Mouse (Mus musculus) thymus, postnatal 25 days (tissue): Measurements from ENCODE around the gene Kng1.
"Not testable (repeated sequence)": the region's sequence is repeated elsewhere in the genome, so short reads cannot be mapped to it uniquely, and the experiment has no call there.

Experiments used
- DNase-seq: peaks from one replicate; pipeline ENCODE4 v3.0.0; 2022

Kng1 gene

DNA sequence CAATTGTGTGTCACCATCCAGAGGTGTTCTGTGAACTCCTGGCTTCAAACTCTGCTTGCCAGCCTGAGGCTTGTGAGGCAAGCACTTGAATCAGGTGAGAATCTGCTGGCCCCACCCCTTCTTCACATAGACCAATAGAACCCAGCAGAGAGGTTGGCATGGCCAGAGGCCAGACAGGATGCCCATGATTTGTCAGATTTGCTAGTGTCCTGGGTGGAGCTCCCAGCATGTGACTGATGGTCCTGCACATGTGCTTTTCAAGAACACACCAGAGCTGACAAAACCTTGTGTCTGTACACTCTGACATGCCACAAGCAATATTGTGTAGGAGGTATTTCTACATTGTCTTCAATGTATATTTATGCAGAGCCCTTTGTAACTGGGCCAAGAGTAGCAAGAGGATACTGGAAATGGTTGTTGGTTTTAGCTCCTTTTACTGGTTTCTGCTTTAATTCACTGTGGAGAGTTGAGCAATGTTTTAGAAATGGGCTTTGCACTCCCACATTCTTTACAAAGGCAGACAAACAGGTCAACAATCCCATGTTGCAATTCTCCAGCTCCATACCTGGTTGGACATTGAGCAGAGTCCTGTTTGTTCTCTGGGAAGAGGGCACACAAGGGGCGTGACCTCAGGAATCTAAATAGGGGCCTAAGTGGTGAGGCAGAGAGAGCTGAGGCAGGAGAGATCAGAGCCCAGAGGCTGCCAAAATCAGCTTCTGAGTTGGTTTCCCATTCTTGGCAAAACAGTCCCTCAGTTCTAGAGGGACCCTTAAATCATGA is at the start of gene Kng1:
Gene Kng1, plus strand, starts transcription at position 198 of the 780 bp plus-strand sequence.
- DNase-seq, result not testable (repeated sequence)

DNA sequence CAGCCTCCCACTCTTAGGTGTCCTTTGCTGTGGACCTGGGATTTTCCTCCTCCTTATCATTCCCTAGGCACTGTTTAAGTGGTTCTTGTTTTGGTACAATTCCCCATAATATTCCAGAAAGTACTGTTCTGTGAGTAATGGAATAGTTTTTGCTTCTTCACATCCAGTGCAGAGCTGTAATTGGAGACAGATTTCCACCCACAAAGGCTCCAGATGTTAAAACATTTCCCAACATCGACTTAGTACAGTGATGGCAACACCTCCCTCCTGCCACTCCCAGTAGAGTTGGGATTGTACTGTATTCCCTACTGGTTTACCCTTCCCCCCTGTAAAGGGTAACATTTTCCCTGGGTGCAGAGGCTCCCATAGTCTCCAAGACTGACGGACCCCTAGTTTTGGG is 43.9 kb upstream of the Kng1 start:
- not testable (repeated sequence) for DNase-seq

DNA sequence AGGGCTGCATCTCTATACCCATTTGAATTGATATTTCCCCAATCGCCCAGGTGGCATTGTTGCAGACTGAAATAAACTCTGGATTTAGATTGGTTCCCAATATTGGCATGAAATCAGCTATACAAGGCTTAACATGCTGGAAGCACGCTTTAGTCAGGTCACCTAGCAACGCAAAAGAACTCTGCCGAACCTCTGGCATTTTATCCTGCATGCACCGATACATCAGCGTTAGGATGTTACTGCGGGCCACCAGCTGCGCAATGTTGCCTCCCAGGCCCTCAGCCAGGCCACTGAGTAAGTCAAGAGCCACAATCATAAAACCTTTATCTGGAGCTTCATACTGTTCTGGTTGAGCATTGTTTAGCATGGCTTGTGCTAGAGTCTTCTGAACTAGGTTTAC is 43.0 kb upstream of the Kng1 start:
- not testable (repeated sequence) for DNase-seq

DNA sequence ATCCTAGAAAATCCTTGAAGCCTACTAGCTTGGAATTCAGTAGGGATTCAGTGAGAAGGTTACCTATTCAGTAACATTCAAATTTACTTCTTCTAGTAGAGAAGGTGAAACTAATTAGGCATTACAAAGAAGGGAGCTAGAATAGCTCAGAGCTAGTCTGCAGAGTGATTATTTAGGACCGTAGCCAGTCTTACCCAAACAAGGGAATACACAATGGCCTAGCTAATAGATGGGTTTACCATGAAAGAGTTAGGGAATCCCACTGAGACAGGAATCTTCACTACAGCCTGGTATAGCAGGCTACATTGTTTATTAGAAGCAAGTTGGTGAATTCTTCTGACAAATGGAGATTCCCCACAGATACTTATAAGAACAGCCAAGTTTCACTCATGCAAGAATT is 37.1 kb upstream of the Kng1 start:
- not testable (repeated sequence) for DNase-seq

DNA sequence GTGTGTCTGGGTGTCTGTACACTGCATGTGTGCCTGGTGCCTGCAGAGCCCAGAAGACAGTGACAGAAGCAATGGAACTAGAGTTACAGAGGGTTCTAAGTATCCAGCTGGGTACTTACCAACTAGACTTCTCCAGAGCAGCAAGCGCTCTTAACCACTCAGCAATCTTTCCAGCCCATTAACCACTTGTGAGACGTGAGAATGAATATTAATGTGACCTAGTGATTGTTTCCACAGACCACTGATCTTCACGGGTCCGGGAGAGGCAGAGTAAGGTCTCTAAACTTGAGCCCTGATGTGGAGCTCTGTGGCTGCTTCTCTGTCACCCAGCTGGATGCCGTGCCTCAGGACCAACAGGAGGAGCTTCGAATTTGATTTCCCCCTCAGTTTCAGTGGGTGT is 32.6 kb upstream of the Kng1 start:
- no peak for DNase-seq

DNA sequence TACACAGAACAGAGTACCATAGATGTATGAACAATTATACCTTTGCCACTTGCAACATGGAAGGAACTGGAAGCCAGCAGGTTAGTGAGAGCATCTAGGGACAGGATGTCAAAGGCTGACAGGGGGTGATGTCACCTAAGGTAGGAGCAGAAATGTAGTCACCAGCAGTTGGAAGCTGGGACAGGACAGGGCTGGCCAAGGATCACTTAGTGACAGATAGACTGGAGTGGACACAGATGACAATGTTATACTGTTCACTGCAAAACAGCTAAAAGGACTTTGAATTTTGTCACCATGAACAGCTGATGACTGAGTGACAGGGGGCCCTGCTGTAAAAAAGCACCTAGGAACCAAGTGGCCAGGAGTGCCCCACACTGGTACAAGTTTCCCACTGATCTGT is 31.1 kb upstream of the Kng1 start:
- DNase-seq, result no peak

DNA sequence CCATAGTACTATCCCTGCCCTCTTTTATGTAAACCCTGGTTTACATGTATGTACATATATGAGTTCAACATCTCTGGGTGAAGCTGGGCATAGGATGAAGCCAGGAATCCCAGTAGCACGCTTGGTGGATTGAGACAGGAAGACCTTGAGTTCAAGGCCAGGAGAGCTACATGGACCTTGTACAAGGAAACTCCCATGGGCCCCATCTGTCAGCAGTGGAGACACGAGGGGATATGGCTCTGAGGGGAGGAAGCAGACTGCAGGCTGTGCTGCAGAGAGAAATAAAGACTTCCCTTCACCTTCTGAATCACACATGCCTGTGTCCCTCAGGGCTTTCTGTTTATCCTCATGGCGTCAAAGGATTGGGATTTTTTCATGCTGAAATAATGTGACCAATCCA is 30.3 kb upstream of the Kng1 start:
- not testable (repeated sequence) for DNase-seq

DNA sequence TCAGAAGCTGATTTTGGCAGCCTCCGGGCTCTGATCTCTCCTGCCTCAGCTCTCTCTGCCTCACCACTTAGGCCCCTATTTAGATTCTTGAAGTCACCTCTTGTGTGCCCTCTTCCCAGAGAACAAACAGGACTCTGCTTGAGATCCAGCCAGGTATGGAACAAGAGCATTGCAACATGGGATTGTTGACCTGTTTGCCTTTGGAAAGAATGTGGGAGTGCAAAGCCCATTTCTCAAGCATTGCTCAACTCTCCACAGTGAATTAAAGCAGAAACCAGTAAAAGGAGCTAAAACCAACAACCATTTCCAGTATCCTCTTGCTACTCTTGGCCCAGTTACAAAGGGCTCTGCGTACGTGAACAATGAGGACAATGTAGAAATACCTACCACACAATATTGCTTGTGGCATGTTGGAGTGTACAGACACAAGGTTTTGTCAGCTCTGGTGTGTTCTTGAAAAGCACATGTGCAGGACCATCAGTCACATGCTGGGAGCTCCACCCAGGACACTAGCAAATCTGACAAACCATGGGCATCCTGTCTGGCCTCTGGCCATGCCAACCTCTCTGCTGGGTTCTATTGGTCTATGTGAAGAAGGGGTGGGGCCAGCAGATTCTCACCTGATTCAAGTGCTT is 28.6 kb upstream of the Kng1 start, which contains the start of gene Kng2:
Gene Kng2, minus strand, starts transcription at position 517 of the 635 bp plus-strand sequence.
- DNase-seq, result not testable (repeated sequence)

DNA sequence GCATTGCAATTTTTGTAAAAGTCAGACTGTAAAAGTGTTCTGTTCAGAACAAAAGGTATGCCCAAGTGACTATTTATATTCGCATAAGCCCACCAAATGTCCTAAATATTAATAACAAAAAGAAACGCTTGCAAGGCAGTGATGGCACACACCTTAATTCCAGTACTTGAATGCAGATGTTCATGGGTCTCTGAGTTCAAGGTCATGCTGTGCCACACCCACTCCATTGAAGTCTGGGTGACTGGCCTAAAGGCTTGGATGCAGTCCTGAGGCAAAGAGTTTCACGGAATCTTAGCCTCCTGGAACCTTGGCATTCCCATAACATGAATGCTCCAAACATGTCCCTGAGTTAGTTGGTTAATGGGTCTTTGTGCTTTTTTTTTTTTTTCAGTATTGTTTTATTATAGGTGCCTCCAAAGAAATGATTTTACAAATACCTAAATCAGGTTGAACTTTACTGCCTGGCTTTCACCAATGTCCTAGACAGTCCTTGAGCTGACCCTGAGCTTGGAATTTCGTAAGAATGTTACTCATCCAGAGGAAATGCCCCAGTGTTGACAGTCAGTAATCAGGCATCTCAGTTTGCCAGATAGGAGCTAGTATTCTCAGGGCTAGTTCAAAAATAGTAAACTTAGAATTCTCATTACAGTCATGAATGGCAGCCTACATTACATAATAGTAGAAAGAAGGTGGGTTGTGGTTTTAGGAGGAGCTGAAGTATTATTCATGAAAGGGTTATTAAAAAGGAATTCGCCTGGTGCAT is 26.8 kb upstream of the Kng1 start:
- no peak for DNase-seq

DNA sequence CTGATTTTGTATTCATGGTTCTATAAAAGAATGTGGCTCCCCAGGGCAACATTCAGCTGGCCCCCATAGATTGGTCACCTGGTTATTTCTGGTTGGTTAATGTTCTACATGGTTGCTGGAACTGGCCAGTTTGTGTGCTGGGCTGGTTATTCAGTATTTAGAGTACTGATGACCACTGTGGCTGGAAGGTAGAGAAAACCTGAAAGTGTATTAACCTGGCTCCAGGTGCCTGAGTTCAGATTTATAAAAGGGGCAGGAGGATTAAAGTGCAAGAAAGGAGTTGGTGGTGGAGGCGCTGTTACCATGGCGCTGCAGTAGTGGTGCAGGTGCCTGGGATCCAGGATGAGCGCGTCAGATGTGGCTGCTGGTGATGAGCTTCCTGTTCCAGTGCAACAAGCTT is 24.0 kb upstream of the Kng1 start:
- no peak for DNase-seq

DNA sequence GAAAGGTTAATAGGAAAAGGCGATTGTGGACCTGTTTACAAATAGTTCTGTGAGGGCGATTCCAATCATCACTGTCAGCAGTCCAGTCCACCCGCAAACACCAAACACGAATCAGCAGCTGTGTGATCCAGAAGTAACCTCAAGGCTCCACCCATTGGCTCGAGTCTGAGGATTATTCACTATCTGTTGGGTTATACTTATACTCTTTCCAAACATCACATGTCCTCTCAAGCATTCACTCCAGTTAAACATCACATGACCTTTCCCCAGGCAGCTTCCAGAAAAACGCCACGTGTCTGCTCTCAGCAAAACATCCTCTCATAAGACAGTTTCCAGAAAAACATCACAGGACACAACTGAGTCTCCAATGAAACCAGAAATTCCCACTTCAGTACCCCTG is 19.9 kb upstream of the Kng1 start:
- DNase-seq, result no peak

DNA sequence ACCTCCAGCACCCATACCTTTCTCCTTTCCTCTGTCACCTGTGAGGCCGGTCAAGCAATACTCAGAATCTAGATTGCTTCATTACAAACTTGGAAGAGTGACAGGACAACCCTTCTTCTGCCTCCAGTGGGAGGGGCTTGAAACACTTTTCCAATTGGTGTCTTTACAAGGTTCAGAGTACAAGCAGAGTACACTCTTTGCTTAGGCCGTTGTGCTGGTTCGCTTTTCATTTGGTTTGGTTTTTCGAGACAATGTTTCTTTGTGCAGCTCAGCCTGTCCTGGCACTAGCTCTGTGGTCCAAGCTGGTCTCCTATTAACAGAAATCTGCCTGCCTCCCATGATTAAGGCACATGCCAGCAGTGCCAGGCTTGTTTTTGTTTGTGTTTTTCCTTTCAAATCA is 18.4 kb upstream of the Kng1 start:
- DNase-seq, result no peak

DNA sequence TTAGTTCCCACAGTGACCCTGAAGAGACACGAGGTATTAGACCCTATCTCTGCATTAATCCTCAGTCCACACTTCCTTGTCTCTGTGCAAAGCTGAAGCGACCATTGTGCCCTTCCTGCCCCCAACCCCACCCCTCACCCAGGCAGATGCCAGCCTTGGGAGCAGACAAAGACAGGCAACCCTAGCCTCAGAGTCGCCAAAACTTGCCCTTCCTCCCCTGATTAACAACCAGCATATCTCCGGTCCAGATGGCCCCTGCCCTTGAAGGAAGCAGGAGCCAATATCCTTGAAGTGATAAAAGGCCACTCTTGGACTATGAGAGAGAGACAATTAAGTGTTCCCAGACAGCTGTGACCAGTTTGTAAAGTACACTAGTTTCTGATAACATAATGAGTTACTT is 16.8 kb upstream of the Kng1 start:
- no peak for DNase-seq

DNA sequence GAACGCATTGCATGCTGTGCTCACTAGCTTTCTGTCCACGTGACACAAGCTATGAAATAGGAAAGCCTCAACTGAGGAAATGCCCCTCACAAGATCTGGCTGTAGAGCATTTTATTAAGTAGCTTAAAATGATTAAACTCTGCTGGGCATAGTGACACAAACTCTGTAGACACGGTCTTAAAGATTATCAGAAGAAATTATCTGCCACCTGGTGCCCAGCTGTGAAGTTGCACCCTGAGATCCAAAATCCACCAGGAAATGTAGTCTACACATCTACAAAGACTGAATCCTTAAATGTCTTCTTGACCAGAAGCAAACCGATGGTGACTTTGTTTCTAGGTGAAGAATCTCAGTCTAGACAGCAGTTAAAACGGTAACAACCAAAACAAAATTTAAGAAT is 11.3 kb upstream of the Kng1 start:
- DNase-seq, result no peak

DNA sequence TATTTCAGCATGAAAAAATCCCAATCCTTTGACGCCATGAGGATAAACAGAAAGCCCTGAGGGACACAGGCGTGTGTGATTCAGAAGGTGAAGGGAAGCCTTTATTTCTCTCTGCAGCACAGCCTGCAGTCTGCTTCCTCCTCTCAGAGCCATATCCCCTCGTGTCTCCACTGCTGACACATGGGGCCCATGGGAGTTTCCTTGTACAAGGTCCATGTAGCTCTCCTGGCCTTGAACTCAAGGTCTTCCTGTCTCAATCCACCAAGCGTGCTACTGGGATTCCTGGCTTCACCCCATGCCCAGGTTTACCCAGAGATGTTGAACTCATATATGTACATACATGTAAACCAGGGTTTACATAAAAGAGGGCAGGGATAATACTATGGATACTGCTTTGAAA is 2.0 kb downstream of the Kng1 start:
- not testable (repeated sequence) for DNase-seq

DNA sequence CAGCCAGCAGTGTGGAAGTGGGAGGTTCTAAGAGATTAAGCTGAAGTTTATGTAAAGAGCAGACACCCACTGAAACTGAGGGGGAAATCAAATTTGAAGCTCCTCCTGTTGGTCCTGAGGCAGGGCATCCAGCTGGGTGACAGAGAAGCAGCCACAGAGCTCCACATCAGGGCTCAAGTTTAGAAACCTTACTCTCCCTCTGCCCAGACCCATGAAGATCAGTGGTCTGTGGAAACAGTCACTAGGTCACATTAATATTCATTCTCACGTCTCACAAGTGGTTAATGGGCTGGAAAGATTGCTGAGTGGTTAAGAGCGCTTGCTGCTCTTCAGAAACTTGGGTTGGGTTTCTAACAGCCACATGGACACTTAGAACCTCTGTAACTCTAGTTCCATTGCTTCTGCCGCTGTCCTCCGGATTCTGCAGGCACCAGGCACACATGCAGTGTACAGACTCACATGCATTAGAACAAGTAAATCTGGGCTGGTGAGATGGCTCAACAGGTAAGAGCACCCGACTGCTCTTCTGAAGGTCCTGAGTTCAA is 3.2 kb downstream of the Kng1 start:
- not testable (repeated sequence) for DNase-seq

DNA sequence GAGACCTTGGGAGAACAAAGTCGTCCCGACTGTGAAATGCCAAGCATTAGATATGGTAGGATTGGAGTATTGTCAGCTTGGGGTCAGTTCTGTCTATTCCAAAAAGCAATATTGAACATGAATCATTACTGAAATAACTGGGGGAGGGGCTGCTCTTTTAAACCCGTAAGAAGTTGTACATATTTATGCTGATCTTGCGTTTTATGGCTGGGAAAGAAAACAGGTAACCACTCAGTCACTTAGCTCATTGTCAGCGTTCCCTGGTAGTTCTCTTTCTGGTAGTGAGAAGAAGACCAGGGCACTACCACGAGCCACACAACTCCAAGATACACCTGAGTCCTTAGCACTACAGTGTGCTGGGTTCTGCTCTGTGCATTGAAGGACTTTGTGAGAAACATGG is 19.9 kb downstream of the Kng1 start:
- not testable (repeated sequence) for DNase-seq

DNA sequence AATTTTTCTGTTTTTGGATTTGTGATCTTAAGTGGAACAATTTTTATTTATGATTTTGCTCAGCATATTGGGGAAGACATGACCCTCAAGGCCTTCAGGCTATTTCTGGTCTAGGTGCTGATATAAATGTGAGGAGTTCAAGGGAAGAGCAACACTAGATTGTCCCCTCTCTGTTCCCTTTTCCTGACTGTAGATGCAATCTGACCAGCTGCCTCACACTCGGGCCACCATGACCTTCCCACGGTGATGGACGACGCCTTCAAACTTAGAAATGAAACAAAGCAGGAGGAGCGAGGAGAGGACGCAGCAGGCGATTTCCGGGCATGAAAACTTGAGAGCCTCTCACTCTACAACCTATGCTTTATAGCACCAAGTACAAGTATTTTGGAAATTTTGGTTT is 29.5 kb downstream of the Kng1 start:
- not testable (repeated sequence) for DNase-seq

DNA sequence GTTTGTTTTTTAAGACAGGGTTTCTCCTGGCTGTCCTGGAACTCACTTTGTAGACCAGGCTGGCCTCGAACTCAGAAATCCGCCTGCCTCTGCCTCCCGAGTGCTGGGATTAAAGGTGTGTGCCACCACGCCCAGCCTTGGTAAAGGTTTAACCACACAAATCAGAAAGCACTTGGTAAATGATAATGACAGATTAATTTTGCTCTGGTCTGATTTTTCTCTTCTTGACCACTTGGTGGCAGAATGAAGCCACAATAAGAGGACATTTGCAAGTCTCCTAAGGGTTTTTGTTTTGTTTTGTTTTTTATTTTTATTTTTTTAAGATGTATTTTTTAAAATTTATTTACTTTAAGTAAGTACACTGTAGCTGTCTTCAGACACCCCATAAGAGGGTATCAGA is 30.0 kb downstream of the Kng1 start:
- DNase-seq, result not testable (repeated sequence)

DNA sequence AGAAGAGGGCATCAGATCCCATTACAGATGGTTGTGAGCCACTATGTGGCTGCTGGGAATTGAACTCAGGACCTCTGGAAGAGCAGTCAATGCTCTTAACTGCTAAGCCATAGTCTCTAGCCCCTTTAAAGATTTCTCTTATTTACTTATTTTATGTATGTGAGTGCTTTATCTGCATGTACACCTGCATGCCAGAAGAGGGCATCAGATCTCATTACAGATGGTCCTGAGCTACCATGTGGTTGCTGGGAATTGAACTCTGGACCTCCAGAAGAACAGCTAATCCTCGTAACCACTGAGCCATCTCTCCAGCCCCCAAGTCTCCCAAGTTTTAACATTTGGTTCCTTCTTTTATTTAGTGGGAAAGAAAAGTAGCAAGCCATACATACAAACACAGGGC is 30.8 kb downstream of the Kng1 start:
- not testable (repeated sequence) for DNase-seq

DNA sequence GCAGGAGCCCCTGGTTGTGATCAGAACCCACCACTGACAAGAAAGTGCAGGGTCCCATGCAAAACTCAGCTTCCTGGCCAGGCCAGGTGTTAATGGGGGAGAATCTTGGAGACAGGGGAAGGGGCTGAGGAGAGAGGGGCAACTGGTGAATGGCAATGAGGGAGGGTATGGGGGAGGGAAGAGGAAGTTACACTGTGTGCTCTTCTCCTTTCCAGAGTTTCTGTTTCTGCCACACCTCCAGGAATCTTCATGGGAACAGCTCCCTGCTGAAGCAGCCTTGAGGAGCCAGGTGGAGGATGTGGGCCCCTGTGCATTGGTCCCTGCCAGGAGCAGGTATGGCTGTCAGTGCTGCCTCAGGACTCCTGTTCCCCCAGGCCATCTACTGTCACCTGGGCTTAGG is 33.7 kb downstream of the Kng1 start:
- DNase-seq, result not testable (repeated sequence)

DNA sequence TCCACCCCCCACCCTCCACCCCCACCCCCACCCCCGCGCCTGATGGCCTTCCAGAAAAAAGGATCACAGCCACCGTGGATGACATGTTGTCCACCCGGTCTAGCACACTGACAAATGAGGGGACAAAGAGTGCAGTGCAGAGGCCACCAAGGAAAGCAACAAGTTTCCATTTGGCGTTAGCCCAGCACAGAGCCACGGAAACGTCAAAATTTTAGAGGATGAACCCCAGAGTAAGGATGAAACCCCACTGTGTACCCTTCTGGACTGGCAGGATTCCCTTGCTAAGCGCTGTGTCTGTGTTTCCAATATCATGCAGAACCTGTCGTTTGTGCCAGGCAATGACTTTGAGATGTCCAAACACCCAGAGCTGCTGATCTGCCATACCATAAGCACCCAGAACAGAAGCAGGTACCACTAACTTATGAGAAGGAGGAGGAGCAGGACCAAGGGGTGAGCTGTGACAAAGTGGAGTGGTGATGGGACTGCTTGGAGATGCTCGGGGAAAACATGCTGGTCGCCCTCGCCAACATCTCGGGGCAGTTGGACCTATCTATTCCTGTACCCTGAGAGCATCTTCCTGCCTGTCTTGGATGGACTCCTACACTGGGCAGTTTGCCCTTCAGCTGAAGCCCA is 35.8 kb downstream of the Kng1 start:
- DNase-seq, result no peak

DNA sequence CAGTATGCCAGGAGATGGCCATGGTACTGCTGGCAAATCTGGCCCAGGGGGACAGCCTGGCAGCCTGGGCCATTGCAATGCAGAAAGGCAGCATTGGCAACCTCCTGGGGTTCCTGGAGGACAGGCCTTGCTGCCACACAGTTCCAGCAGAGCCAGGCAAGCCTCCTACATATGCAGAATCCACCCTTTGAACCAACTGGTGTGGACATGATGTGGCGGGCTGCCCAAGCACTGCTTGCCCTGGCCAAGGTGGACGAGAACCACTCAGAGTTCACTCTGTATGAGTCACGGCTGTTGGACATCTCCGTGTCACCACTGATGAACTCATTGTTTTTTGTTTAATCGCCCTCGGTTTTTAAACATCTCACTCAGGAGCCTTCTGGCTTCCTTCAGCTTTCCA is 36.5 kb downstream of the Kng1 start:
- no peak for DNase-seq
